Mouse (Mus musculus): Measurements from ENCODE around the gene Zap70.

The Zap70 gene

DNA sequence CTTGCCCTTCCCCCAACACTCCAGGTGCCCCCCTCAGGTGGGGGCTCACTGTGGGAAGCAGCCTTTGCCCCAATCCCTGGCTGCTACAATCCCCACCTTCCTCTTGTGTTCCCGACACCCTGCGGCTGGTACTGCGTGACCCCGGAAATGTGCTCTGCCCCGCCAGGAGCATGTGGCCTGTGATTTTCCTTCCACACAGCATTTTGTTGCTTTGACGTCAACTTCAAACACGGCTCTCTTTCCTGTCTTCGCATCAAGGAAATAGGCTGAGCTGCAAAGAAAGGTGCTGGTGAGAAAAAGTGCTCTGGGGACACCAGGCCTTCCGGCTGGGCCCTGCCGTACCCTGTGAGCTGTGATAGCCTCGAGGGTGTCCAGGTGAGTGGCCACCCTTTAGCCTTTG, at the start of gene Zap70:
Gene Zap70 (plus strand): TSS at position 231 of the 400 bp plus-strand sequence.
- no peak for DNase-seq (ENCODE audit: low spot score)

DNA sequence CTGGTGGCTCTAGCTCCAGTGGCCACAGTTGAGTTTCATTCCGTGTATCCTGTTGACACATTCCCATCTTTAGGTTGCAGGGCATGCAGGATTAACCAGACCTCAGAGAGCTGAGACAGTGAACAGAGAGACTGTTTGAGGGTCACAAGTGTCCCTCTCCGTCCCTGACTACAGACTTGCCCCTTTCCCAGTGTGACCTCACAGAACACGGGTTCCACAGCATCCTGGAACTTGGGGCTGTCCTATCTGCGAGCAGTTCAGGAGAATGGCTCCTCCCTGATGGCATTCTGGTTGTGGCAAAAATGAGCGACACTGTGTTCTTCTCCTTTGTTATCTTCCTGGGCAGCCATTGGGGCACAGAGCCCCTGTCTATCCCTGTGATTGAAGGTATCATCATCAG, 47.3 kb upstream of the Zap70 start, which contains the start of gene Actr1b:
Gene Actr1b (minus strand): TSS at position 112 of the 400 bp plus-strand sequence.
- no peak for DNase-seq (ENCODE audit: low spot score)

DNA sequence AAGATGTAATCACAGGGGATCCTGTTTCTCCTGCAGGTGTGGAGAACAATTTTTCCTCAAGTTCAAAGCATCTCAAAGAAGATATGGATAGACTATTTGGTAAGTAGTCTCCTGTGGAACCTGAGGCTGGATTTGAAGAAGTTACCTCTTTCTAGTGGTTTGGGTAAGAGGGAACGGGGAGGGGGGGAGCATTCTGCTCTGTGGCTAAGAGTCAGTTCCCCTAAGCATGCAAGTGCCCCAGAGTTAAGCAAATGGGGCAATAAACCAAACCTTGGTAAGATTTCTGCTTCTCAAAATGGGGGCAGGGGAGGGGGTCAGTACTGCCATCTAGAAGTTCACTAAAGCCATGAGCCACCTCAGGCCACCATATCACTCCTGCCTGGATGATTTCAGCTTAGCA, 42.8 kb upstream of the Zap70 start:
- no peak for DNase-seq (ENCODE audit: low spot score)

DNA sequence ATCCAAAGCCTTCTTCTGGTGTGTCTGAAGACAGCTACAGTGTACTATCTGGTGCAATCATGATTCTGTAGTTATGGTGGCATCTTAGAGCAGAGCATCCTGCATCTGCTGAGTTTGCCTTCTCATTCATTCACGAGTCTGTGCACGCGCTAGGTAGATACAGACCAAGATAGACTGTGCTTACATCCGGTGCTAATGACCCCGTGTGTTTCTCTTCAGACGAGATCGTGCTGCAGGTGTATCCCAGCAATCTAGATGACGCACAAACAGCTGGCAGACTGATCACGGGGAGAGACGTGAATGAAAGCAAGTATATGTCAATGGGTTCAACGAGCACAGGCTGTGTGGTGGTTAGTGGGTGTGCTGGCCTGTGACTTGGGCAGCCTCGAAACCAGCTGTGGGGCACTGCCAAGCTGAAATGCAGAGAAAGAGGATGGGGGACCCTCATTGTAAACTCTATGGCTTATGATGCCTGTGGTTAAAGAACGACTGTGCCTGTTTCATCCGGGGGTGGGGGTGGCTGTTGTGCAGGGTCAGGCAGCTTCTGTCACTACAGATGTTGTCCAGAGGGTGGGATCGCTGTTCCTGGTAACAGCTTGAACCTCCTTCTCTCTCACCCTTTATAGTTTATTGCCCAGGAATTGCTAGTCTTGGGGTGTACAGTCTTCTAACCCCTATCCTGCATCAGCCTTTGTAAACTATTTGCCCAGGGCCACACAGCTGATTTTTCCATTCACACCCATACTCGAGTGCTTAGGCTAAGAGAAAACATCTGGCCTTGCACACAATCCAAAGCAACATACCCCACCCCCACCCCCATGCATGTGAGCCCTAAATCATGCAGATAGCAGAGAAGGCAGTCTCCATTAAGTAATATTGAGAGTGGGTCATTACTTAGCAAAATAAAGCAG, 38.2 kb upstream of the Zap70 start:
- no peak for DNase-seq (ENCODE audit: low spot score)

DNA sequence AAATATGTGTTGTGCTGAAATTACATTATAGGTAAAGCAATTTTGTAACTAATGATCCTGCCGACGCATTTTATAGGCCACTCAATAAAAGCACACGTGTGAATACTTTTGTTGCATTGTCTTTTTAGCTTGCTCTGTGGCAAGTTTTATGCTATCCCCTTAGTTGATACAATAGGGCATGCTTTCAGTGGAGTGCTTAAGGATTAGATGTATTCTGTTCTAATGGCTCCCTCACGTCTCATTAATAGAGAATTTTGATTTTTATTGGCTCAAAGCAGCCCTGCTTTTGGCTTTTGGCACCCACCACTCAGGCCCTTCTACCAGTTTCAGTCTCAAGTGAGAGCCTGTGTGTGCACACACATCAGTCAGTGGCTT, 37.6 kb upstream of the Zap70 start:
- DNase-seq (ENCODE audit: low spot score), result no peak

DNA sequence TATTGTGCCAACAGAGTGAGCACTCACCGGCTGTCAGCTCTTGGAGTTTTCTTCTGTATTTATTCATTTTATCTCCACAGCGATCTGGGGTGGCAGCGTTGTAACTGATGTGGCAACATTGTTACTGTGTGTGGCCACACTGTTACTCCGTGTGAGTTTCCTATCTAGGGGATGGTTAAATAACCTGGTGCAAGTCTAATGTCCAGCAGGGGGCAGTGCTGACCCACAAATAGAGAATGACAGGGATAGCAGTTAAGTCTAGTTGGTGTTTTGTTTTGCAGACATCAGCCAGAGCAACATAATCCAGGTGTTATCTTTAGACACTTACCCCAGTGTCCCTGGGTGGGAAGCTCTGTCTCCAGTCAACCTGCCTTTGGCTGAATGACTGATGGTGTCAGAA, 24.3 kb upstream of the Zap70 start:
- DNase-seq (ENCODE audit: low spot score), result peak; percentile 89

DNA sequence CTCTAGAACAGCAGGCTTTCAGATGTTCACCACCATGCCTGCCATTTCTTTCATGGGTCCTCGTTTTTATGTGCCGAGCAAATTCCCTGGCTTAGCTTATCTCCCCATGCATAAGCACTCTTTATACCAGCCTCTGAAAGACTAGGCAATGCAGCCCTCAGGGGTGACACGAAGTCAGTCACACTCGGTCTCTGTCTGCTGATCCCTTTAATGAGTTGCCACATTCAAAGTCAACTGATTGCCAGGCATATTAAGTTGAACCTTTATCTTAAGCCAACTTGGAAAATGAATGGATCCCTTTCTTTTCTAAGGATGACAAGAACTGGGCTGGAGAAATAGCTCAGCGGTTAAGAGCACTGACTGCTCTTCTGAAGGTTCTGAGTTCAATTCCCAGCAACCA, 22.4 kb upstream of the Zap70 start:
- DNase-seq (ENCODE audit: low spot score), result no peak

DNA sequence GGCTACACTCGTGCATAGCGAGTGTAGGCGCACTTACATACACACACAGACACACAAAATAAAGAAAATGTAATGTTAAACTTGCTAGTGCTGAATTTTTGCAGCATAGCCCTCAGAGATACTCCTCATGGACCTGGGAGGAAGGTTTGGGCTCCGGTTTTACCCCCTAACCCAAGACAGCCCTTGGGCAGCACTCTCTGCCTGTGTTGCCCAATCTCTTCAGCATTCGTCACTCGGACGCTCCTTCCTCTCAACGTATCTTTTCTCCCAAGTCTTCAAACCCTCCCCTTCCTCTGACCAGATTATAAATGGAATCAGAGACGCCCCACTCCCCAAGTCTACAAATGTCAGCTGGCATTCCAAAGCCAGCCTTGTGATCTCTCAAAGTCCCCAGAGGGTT, 18.6 kb upstream of the Zap70 start:
- no peak for DNase-seq (ENCODE audit: low spot score)

DNA sequence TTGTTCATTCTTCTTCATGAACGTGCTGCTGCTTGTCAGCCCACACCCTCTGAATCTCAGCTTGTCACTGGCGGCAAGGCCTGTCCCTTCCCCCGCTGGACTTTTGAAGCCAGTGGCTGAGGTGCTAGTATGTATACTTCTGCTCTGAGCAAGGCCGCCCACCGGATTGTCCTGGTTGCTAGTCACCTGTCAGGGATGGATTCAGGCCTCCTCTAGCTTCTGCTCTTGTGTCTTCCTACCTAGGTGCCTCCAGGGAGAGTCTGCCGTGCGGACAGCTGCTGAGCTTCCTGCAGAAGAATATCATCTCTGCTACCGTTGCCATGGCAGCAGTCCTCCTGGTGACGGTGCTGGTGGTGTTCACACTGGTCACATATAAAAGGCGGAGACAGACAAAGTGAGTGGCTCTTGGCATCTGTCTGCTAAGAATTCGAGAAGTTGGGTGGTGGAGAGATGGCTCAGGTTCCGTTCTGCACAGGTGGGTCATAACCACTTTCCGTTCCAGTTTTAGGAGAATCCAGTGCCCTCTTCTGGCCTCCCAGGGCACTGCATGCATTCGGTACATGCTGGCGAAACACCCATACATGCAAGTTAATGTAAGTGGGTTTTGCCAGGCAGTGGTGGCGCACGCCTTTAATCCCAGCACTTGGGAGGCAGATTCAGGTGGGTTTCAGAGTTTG, 17.2 kb upstream of the Zap70 start:
- DNase-seq (ENCODE audit: low spot score), result peak; percentile 82

DNA sequence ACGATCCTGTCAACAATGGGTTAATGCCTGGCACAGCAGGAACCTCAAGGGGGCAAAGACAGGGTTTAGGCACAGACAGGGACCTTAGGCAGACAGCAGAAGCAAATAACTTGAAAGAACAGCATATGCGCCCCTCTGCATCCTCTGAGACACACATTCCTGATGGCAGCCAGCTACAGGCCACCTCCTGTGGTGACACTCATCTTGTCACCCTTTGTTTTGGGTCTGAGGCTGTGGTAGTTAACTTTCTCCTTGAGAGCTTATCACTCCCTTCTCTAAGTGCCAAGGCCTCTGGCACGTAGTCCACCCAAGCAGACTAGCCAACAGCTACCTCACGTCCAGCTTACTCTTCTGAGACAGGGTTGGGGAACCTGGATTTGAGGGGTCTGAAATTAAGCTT, 15.9 kb upstream of the Zap70 start:
- no peak for DNase-seq (ENCODE audit: low spot score)

DNA sequence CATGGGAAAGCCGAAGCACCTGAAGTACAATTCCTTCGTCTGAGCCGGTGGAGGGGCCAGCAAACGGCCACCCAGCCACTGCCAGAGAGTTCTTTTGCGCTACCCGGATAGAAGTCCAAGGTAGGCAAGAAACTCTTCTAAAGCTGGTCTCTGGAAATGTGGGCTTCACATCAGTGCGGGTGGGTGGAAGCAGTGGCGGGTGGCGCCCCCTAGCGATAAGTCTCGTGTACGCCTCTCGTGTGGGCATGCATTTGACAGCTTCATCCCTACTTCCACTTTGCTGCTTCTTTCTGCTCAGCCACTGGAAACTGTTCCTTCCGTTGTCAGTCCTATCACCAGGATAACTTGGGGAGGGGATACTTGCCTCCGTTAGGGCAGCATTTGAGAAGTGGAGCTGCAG, 15.1 kb upstream of the Zap70 start:
- peak; percentile 82 for DNase-seq (ENCODE audit: low spot score)

DNA sequence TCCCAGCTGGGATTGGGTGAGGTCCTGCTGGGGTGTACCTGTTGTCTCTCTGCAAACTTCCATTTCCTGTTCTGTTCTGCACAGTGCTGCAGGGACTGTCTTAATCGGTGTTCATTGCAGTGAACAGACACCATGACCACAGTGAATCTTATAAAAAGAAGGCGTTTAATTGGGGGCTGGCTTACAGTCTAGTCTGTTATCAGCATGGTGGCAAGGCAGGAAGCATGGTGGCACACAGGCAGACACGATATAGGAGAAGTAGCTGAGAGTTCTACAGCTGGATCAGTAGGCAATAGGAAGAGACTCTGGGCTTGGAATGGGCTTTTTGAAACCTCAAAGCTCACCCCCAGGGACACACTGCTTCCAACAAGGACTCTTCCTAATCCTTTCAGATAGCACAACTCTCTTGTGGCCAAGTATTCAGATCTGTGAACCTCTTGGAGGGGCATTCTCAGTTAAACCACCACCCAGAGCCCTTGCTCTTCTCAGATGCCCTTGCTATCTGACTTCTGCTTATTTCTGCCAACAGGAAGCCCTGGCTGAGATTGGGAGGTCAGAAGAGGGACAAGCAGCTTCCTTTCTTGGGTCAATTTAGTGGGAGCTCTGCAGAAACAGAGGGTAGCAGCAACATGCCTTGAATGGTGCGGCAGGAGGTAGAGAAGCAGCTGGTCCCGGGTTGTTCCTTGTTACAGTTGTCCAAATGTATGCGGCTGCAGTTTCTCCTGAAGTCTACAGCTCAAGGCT, 7.5 kb upstream of the Zap70 start:
- no peak for DNase-seq (ENCODE audit: low spot score)

DNA sequence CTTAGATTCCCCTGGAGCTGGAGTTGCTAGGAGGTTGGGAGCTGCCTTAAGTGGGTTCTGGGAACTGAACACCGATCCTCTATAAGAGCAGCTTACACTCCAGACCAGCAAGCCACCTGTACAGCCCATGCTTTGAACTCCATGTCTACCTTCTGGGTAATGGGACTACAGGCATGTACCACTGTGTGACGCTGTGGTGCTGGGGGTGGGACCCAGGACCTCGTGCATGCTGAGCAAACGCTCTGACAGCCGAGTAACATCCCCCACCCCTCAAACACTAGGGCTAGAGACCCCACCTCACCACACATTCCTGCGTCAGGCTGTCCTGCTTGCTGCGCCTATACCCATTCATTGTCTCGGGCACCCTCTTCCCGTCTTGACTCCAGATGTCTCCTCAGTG, 3.0 kb upstream of the Zap70 start:
- DNase-seq (ENCODE audit: low spot score), result no peak

DNA sequence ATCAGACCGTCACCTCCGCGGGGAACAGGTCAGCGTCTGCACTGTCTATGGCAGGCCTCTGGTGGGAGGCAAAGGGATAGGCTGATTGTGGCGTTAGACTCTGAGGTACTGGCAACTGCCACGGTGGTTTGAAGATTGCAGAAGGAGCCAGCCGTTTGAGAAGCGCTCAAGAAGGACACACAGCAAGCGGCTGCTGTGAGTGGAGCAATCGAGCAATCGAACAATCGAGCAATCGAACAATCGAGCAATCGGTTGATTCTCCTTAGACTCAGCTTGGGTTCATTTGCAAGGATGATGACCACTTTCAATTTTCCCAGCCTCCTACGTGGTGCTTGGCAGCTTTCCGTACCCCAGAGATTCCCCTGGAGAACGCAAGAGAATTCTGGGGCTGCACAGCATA, 2.5 kb upstream of the Zap70 start:
- no peak for DNase-seq (ENCODE audit: low spot score)

DNA sequence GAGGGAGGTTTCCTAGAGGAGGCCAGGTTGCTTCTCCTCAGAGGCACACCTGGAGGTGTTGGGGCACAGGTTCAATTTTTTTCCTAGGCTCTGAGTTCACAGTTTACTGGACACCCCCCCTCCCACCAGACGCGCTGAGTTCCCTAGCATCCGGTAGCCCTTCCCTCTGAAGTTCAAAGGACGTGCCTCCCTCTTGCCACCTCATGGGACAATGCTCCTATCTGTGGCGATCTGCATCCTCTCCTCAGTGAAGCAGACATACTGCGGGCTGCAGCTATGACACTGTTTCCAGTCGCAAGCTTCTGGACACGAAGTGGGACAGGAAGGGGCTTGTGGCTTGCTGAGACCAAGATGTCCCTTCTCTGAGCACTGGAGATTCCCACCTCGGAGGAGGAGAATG, 1.2 kb upstream of the Zap70 start:
- no peak for DNase-seq (ENCODE audit: low spot score)

DNA sequence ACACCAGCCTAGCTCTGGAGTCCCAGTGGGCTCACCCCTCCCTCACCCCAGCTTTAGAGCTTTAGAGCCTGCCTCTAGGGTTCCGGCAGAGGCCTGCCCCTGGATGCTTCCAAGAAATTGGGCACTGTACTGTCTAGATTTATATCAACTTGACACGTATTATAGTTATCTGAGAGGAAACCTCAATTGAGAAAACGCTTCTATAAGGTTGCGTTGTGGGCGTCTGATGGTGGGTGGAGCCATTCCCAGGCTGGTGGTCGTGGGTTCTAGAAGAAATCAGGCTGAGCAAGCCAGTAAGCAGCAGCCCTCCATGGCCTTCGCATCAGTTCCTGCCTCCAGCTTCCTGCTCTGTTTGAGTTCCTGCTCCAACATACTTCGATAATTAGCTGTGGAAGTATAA, 537 bp upstream of the Zap70 start:
- DNase-seq (ENCODE audit: low spot score), result no peak

DNA sequence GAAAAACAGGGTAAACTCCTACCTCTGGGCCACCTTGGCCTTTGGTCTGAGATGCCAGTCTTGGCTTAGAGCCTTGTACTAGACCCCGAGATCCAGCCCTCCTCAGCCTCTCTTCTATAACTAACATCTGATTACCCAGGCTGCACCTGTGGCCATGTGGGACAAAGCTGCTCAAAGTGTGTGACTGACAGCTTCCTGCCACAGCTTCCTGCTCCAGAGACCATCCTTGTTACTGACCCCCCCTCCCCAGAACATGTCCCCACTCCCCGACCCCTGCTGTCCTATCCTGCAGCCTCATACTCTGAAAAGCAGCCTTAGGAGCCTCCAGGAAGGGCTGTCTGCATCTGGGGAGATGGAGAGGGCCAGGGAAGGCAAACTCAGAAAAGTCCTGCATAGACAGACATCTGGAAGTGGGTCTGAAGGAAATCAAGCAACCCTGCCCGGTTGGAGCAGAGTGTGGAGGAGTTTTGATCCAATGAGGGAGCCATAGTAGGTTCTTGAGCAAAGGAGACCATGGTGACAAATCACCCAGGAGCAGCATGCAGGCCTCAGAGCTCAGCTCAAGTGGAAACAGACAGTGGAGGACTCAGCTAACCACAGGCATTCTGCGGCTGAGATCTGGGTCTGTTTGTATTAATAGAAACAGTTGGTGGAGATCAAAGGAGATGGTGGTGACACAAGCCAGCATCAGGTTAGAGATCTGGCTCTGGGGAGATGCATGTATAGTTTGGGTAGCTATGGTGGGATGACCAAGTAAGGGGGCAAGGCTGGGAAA, 5.0 kb downstream of the Zap70 start:
- DNase-seq (ENCODE audit: low spot score), result no peak

DNA sequence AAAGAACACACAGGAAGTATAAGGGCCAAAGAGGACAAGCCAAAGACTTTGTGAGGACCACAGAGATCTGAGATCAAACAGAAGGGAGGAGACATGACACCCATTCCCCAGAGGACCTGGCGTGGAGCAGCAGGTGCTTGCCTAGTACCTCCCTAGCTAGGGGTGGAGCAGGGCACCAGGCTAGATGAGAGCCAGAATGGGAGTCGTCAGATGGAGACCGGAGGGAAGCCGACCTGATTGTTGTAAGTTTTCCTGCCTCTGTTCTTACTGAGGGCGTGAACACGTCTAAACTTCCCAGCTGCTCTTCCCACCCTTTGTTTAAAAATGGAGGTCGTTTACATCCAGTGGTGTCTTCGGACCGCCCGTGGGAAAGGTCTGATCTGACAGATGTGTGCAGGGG, 5.7 kb downstream of the Zap70 start:
- no peak for DNase-seq (ENCODE audit: low spot score)

DNA sequence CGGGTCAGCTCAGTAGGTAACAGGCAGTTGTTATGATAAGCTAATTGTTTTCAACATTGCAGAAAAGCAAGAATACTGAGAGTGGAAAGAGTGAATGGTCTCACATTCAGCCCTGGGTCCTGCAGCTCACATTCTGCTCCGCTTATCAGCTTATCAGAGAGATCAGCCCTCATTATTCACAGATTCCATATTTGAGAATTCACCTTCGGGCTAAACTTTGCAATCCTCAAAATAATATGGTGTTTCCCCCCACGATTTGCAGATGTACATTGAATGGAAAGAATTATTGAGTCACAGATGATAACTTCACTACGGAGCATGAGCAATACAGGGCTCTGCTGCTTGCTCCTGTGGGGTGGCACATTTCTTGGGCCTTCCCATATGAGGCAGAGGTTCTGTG, 7.2 kb downstream of the Zap70 start:
- DNase-seq (ENCODE audit: low spot score), result no peak

DNA sequence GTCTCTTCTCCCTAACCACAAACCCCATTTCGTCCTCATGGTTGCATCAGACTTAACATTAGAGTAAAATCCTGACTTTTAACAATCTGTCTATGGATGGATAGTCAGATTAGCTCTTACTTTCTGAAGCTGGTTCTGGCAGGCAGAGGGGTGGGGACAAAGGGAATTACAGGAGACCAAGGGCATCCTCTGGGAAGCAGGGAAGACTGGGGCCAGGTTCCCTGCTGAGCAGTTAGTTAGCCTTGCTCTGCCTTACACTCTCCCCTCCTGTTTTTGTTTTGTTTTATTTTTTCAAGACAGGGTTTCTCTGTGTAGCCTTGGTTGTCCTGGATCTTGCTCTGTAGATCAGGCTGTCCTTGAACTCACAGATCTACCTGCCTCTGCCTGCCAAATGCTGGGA, 8.4 kb downstream of the Zap70 start:
- DNase-seq (ENCODE audit: low spot score), result no peak

DNA sequence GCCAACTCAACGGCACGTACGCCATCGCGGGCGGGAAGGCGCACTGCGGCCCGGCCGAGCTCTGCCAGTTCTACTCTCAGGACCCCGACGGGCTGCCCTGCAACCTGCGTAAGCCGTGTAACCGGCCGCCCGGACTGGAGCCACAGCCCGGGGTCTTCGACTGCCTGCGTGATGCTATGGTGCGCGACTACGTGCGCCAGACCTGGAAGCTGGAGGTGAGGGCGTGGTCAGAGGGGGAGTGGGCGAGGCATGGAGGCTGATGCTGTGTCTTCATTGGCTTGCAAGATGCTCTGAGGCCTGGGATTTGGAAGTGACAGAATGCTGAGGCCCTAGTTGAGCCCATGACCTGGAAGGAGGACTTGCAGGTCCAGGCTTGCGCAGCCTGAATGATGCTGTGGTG, 9.4 kb downstream of the Zap70 start:
- peak; percentile 64 for DNase-seq (ENCODE audit: low spot score)

Data from testis, postnatal 10 days (tissue).